Comparison of ENCODE assay signal across 15 mouse cellular contexts in genomic region chr12:82400783-82401182, GRCm38 (mm10).
A peak's percentile ranks its signal among the peaks of the same experiment; 100 is the strongest.
DNase-seq lines count a peak whose midpoint lies in the region; ATAC-seq lines count a peak whose summit lies in the region.
"Had no signal": no experiment of that assay in that cellular context is flagged by ENCODE, and none has a peak within 500 bp of the region (broad histone marks: within the 10 kb centered on the region; RNA-seq: fewer than 3 reads in every experiment).

No protein-coding gene starts in this region.

- H3K4me2 ChIP-seq in forebrain, embryonic 15.5 days (replicated peaks) = no peak overlapping the region
- H3K4me2 ChIP-seq in forebrain, embryonic 11.5 days (ENCODE audit: low read depth, low read length, severe bottlenecking) = no peak overlapping the region
- no peak overlapping the region for H3K4me2 ChIP-seq in kidney, embryonic 14.5 days (replicated peaks; ENCODE audit: low read depth, low read length)
- H3K4me2 ChIP-seq in lung, embryonic 16.5 days (ENCODE audit: low read depth, low read length) = no peak overlapping the region
- no peak overlapping the region for H3K4me2 ChIP-seq in stomach, embryonic 16.5 days (ENCODE audit: low read depth, low read length)

- no peaks in the 10 kb centered on the region for H3K9me3 ChIP-seq in forebrain, embryonic 15.5 days
- H3K9me3 ChIP-seq in forebrain, embryonic 11.5 days (ENCODE audit: control insufficient read depth, low read length) = no peaks in the 10 kb centered on the region
- no peaks in the 10 kb centered on the region for H3K9me3 ChIP-seq in kidney, embryonic 14.5 days (ENCODE audit: control insufficient read depth, low read length)
- no peaks in the 10 kb centered on the region for H3K9me3 ChIP-seq in lung, embryonic 16.5 days (ENCODE audit: control insufficient read depth, low read length)
- no peaks in the 10 kb centered on the region for H3K9me3 ChIP-seq in stomach, embryonic 16.5 days (replicated peaks; ENCODE audit: control insufficient read depth, low read length)

- 55% methylated on average over 7 of the region's 7 CpGs for WGBS in forebrain, embryonic 15.5 days
- WGBS in forebrain, embryonic 11.5 days = 75% methylated on average over 7 of the region's 7 CpGs
- 61% methylated on average over 7 of the region's 7 CpGs for WGBS in kidney, embryonic 14.5 days
- 49% methylated on average over 7 of the region's 7 CpGs for WGBS in lung, embryonic 16.5 days
- 40% methylated on average over 7 of the region's 7 CpGs for WGBS in stomach, embryonic 16.5 days

- no peaks in the 10 kb centered on the region for H3K36me3 ChIP-seq in forebrain, embryonic 15.5 days
- no peaks in the 10 kb centered on the region; the same call in 1 of the 2 replicates for H3K36me3 ChIP-seq in forebrain, embryonic 11.5 days (ENCODE audit: control insufficient read depth, insufficient read depth, low read length)
- H3K36me3 ChIP-seq in kidney, embryonic 14.5 days (ENCODE audit: control insufficient read depth, insufficient read depth, low read length) = peaks cover 18% of the 10 kb centered on the region
- H3K36me3 ChIP-seq in lung, embryonic 16.5 days (ENCODE audit: control insufficient read depth, insufficient read depth, low read length) = peaks cover 2% of the 10 kb centered on the region; the same call in 1 of the 2 replicates
- no peaks in the 10 kb centered on the region for H3K36me3 ChIP-seq in stomach, embryonic 16.5 days (ENCODE audit: control insufficient read depth, insufficient read depth, low read length)

- H3K9ac ChIP-seq in forebrain, embryonic 15.5 days (replicated peaks) = no peak overlapping the region
- H3K9ac ChIP-seq in forebrain, embryonic 11.5 days (ENCODE audit: low read length) = no peak overlapping the region
- H3K9ac ChIP-seq in kidney, embryonic 14.5 days (ENCODE audit: low read depth, low read length) = no peak overlapping the region
- H3K9ac ChIP-seq in lung, embryonic 16.5 days (ENCODE audit: low read length) = no peak overlapping the region
- H3K9ac ChIP-seq in stomach, embryonic 16.5 days (ENCODE audit: low read length) = no peak overlapping the region
- H3K9ac ChIP-seq: liver, postnatal 0 days had no signal

- ATAC-seq in forebrain, embryonic 15.5 days (replicated peaks) = peak; percentile 44; the same call in 1 of the 2 replicates
- ATAC-seq in forebrain, embryonic 11.5 days (replicated peaks; ENCODE audit: low FRiP score) = no peak
- ATAC-seq in kidney, embryonic 14.5 days (ENCODE audit: low FRiP score, low TSS enrichment) = no peak
- peak; percentile 69 for ATAC-seq in lung, embryonic 16.5 days (ENCODE audit: low read depth)
- ATAC-seq in stomach, embryonic 16.5 days (ENCODE audit: insufficient read depth, low FRiP score) = peak; percentile 68
- ATAC-seq: liver, postnatal 0 days had no signal

- no peak for DNase-seq in forebrain, embryonic 11.5 days (ENCODE audit: low spot score)
- no peak for DNase-seq in kidney, adult 8-10 months
- no peak for DNase-seq in lung, postnatal 14 days
- DNase-seq in B cell, adult 2 months = no peak
- DNase-seq: cerebellum, adult 11-12 months; cerebellum, postnatal 25 days; heart, postnatal 36 days; liver; liver, postnatal 0 days; thymus, postnatal 36 days had no signal

- H3K4me3 ChIP-seq in forebrain, embryonic 15.5 days = no peak overlapping the region
- H3K4me3 ChIP-seq in forebrain, embryonic 11.5 days (ENCODE audit: low read depth, low read length) = no peak overlapping the region
- no peak overlapping the region for H3K4me3 ChIP-seq in kidney, embryonic 14.5 days (ENCODE audit: low read length)
- no peak overlapping the region for H3K4me3 ChIP-seq in lung, embryonic 16.5 days (ENCODE audit: low read length)
- H3K4me3 ChIP-seq in stomach, embryonic 16.5 days (replicated peaks; ENCODE audit: low read length) = no peak overlapping the region

- no peaks in the 10 kb centered on the region for H3K27me3 ChIP-seq in forebrain, embryonic 15.5 days
- H3K27me3 ChIP-seq in forebrain, embryonic 11.5 days (ENCODE audit: control insufficient read depth, insufficient read depth, low read length) = no peaks in the 10 kb centered on the region
- no peaks in the 10 kb centered on the region for H3K27me3 ChIP-seq in kidney, embryonic 14.5 days (ENCODE audit: control insufficient read depth, insufficient read depth, low read length)
- no peaks in the 10 kb centered on the region for H3K27me3 ChIP-seq in lung, embryonic 16.5 days (ENCODE audit: control insufficient read depth, insufficient read depth, low read depth, low read length)
- H3K27me3 ChIP-seq in stomach, embryonic 16.5 days (ENCODE audit: control insufficient read depth, insufficient read depth, low read length) = no peaks in the 10 kb centered on the region
- H3K27me3 ChIP-seq: CH12.LX had no signal

- H3K27ac ChIP-seq in forebrain, embryonic 15.5 days (replicated peaks) = peak overlapping the region; percentile 67
- no peak overlapping the region for H3K27ac ChIP-seq in forebrain, embryonic 11.5 days (ENCODE audit: low read depth, low read length)
- peak overlapping the region; percentile 37; the same call in 1 of the 2 replicates for H3K27ac ChIP-seq in kidney, embryonic 14.5 days (ENCODE audit: low read depth, low read length)
- H3K27ac ChIP-seq in lung, embryonic 16.5 days (ENCODE audit: low read length) = peak overlapping the region; percentile 64
- H3K27ac ChIP-seq in stomach, embryonic 16.5 days (ENCODE audit: low read length) = peak overlapping the region; percentile 77

- H3K4me1 ChIP-seq in forebrain, embryonic 15.5 days = peaks cover 17% of the 10 kb centered on the region
- no peaks in the 10 kb centered on the region for H3K4me1 ChIP-seq in forebrain, embryonic 11.5 days (replicated peaks; ENCODE audit: control insufficient read depth, insufficient read depth, low read length)
- peaks cover 5% of the 10 kb centered on the region; the same call in 1 of the 2 replicates for H3K4me1 ChIP-seq in kidney, embryonic 14.5 days (ENCODE audit: control insufficient read depth, insufficient read depth, low read length)
- peaks cover 17% of the 10 kb centered on the region for H3K4me1 ChIP-seq in lung, embryonic 16.5 days (replicated peaks; ENCODE audit: control insufficient read depth, insufficient read depth, low read length)
- H3K4me1 ChIP-seq in stomach, embryonic 16.5 days (ENCODE audit: control insufficient read depth, insufficient read depth, low read length) = peaks cover 36% of the 10 kb centered on the region

Comparison
In these comparisons a context has a peak if more than half of its experiments do, and no peak if none do; other contexts are left out.
1. ATAC-seq: peak in forebrain, embryonic 15.5 days (single experiment), lung, embryonic 16.5 days (single experiment) and stomach, embryonic 16.5 days (single experiment); none in forebrain, embryonic 11.5 days (single experiment) and kidney, embryonic 14.5 days (single experiment).